Mouse (Mus musculus): Measurements from ENCODE around the gene Nemp2. TPM values are rescaled to one million over a fixed set of nuclear protein-coding genes. Genes with fewer than 3 reads are reported as not detected.
"Not testable (repeated sequence)": the region's sequence is repeated elsewhere in the genome, so short reads cannot be mapped to it uniquely, and the experiment has no call there.

Nemp2 gene
- polyA plus RNA-seq, 1 experiment = 4.7 TPM

DNA sequence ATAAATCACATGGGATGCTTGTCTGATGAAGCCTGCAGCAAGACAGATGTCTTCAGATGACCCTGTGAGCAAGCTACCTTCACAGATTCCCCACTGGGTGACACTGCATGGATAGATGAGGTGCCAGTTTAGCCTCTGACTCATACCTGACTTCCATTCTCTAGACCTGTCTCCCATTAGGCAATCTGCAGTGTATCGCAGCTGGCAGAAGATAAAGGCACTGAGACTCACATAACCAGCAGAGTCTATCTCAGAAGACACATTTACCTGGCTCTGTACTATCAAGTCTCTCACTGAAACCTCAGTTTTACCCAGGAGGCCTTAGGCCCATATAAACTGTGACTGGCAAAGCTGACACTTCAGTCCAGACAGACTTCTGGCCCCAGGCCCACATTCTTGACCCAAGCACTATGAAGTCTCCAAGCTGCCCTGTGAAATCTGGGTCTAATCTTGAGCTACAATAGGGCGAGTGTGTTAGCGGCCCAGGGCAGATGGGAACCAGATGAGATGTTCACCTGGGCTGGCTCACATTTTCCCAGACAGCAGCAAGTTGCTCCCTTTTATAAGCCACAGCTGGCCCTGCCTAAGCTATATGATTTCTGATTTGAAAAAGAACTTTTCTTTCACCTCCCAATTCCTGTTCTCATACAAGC is 22.2 kb downstream of the Nemp2 start:
- WGBS = 79% methylated on average over 3 of the region's 3 CpGs
- no peak for DNase-seq (ENCODE audit: low read depth, low spot score)

DNA sequence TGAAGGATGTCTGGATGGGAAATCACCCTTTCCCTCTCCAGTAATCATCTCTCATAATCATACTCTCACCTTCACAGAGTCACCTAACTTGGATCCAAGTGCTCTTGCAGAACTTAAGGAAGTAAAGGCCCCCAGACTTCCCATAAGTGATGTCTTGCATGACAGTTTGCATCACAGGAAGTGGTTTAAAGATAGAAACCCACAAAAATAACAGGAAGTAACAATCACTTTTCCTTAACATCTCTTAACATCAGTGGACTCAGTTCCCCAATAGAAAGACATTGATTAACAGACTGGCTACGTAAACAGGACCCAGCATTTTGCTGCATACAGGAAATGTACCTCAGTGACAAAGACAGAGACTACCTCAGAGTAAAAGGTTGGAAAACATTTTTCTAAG is 22.9 kb downstream of the Nemp2 start:
- no peak for DNase-seq (ENCODE audit: low read depth, low spot score)
- 89% methylated on average over 1 of the region's 1 CpGs for WGBS

GRCm38 (mm10) chr1:52655153-52655552 is 24.6 kb downstream of the Nemp2 start:
- 67% methylated on average over 4 of the region's 4 CpGs for WGBS
- DNase-seq (ENCODE audit: low read depth, low spot score) = no peak

- WGBS = 94% methylated on average over 7 of the region's 7 CpGs
These were observed 27.7 kb downstream of the Nemp2 start for GRCm38 (mm10) chr1:52658160-52658559.

DNA sequence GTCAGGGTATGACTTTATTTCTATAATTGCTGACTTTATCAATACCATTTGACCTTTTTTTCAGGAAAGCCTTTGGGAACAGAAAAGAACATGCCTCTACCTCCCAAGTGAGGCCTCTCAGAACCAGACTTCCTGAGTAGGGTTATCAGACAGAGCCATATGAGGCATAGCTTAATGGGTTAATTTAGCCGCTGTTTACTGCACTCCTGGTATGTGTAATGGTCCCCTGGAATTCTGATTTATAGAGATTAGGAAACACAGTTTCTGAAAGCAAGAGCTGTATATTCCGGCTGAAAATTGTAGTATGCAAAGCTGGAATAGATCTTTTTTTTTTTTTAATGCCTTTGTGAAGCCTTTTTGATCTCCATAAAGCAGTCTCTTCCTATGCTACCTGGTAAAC is 29.8 kb downstream of the Nemp2 start:
- DNase-seq (ENCODE audit: low read depth, low spot score) = no peak
- WGBS = 75% methylated on average over 2 of the region's 2 CpGs

More at GRCm38 (mm10) chr1:52658160-52658559, 27.7 kb downstream of the Nemp2 start:
- DNase-seq (ENCODE audit: low read depth, low spot score) = no peak

DNA sequence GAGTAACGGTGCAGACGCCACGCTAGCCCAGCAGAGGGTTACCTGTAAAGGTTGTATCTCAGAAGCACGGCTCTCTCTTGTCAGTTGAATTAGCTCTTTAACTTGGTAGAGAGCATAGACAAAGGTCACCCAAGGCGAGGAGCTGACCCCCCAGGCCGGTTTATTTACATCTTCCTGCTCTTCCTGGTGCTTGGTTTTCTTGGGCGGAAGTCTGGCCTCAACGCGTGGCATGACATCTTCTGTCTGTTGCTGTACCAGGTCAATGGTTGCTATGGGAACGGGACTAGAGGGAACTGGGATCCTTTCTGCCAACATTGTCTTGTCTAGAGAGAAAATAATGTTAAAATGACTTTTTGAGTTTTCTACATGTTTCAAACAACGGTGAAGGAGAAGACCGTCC is 30.3 kb downstream of the Nemp2 start:
- DNase-seq (ENCODE audit: low read depth, low spot score) = no peak
- 84% methylated on average over 12 of the region's 12 CpGs for WGBS

- 94% methylated on average over 7 of the region's 7 CpGs for WGBS
- DNase-seq (ENCODE audit: low read depth, low spot score) = no peak
These were observed 32.7 kb downstream of the Nemp2 start for GRCm38 (mm10) chr1:52663228-52663627.

DNA sequence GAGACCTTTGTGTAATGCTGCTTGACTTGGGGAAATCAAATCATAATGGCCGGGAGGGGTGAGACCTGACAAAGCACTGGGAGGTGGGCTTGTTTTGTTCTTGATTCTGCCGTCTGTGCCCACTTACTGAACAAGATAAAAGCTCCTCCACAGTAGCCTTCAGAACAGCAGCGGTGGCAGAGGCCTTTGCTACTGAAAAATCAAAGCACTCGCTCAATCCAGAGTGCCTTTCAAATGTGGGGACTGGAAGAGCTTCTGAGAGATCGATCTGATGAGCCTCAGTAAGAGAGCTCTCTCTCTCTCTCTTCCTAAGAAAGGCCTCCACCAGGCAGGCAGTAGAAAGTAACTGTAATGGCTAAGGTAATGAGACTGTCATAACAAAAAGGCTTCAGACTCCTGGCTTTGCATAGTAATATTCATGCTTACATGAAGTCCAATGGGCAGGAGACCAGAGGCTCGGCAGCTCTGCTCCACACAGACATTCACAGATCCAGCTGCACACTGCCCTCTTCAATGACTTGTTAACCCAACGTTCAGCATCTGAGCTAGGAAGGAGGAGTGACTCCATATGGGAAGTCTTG is 38.3 kb downstream of the Nemp2 start:
- WGBS = 74% methylated on average over 7 of the region's 7 CpGs
- no peak for DNase-seq (ENCODE audit: low read depth, low spot score)

DNA sequence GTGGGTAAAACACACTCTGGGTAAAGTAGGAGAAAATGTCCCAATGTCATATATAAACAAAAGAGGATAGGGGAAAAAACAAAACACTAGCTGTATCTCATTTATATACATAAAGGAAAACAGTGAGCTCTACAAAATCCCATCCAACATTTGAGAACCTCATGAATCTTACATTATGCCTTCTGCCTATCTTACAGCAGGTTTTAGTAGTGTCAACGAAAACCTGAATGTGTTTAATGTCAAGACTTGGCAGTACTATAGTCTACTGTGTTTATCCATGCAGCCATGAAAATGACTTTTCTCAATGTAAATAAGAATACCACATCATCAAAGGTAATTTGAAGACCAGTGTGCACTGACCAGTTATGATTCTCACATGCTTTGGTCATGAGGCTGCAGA is 39.4 kb downstream of the Nemp2 start:
- WGBS = 57% methylated on average over 1 of the region's 1 CpGs
- no peak for DNase-seq (ENCODE audit: low read depth, low spot score)

- WGBS = 29% methylated on average over 7 of the region's 7 CpGs
- no peak for DNase-seq (ENCODE audit: low read depth, low spot score)
These were observed 45.4 kb downstream of the Nemp2 start for GRCm38 (mm10) chr1:52675561-52676551.

DNA sequence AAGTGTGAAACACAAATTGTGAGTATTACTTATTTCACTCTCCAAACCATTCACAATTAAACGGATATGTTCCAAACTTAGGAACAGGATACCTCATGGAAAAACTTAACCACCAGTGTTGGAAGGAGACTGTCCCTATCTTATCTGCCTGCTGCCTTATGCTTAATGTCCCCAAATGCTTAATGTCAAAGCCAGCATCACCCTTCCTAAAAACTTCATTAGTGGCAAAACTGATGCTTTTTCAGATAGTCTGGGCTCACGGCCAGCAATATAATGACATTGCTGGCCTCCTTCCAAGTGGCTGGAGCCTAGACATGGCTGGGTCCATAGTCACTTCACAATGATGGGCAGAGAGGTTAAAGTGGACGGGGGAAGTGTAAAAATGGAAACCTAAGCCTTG is 46.1 kb downstream of the Nemp2 start:
- WGBS = 28% methylated on average over 3 of the region's 3 CpGs
- DNase-seq (ENCODE audit: low read depth, low spot score) = no peak

GRCm38 (mm10) chr1:52683550-52683949 is 53.0 kb downstream of the Nemp2 start:
- DNase-seq (ENCODE audit: low read depth, low spot score) = no peak
- WGBS = 27% methylated on average over 4 of the region's 4 CpGs

DNA sequence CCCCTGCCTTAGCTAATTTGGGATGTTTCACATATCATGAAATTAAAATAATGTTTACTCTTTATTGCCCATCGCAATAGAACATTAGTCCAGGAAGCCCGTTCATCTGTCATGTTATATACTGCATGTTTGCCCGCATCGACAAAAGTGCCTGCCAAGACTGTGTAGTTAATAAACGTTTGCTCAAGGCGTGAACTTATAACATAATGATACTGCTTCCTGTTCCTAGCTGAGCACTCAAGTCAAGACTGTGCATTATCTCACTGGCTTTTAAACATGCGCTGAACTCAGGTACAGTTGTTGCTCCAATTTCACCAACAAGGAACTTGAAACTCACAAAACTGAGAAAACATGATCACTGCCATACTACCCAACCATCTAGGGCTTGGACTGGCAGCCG is 57.1 kb downstream of the Nemp2 start:
- peak; percentile 75 for DNase-seq (ENCODE audit: low read depth, low spot score)
- 29% methylated on average over 8 of the region's 8 CpGs for WGBS

- not testable (repeated sequence) for DNase-seq (ENCODE audit: low read depth, low spot score)
- 96% methylated on average over 13 of the region's 13 CpGs for WGBS
These were observed 64.0 kb downstream of the Nemp2 start for GRCm38 (mm10) chr1:52694456-52694855.

Other genes starting within 250 kb of the Nemp2 start
- gene Nab1, start 130.0 kb upstream of the Nemp2 start, polyA plus RNA-seq (2012; rRNA removed) = 6.8 and 9.5 TPM in 2 replicates
- 15.9 and 22.2 TPM in 2 replicates for gene Mfsd6, start 96.8 kb downstream of the Nemp2 start, polyA plus RNA-seq (2012; rRNA removed)
- 6.5 and 13.4 TPM in 2 replicates for gene Inpp1, start 187.0 kb downstream of the Nemp2 start, polyA plus RNA-seq (2012; rRNA removed)
- gene Hibch, start 214.2 kb downstream of the Nemp2 start, polyA plus RNA-seq (2012; rRNA removed) = 10.1 and 18.0 TPM in 2 replicates